Mouse (Mus musculus) heart, adult 9 months (tissue): ENCODE results near the gene Lamc2.
A peak's percentile ranks its signal among the peaks of the same experiment; 100 is the strongest.

Experiments
- DNase-seq, 2 experiments: peaks; one replicate each; pipeline ENCODE4 v3.0.0; 2022; ENCODE audit warnings: low spot score in 2 of 2

The Lamc2 gene

GRCm38 (mm10) chr1:153127622-153128021, 58.6 kb downstream of the Lamc2 start:
- no peak for DNase-seq

- peak; percentile 90 to 93 for DNase-seq
Observed at GRCm38 (mm10) chr1:153126491-153127381, 59.5 kb downstream of the Lamc2 start.

DNA sequence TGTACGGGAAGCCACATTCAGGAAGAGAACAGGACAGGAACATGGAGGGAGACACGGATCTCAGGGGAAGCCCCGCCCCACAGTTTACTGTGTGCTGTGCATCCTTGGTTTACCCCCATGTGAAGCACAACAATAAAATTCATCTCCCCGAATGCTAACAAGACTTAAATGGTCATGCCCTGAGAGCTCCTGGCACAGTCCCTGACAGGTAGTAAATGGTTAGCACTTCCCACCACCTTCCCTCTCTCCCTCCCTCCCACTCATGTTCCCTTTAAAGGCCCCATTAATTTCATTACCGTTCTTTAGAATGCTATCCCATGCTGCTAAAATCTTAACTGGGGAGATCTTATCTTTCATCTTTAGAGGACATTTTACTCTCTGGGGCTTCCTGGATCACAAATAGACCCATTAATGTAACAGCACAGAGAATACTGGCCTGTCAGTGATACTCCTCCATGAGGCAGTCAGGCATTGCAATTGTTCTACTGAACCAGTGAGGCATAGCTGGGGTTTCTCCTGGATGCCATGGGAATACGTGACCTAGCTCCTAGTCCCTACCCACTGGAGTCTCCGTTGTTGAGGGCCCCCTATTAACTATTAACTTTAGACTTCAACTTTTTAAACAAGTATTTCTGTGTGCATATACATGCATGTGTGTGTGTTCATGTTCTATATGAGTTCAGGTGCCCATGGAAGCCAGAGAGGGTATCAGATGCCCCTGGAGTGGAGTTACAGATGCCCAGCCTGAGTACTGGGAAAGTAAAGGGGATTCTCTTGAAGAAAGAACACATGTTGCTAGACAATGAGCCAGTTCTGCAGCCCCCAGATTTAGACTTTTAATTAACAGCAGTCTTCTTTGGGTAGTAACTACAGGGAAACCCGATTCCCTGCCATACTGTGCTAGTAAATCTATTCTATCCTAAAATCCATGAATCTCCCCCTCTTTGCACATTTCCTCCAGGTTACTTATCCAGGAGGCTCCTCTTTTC, 60.7 kb downstream of the Lamc2 start:
- DNase-seq: no peak

- DNase-seq: peak in 1 of 2 experiments; percentile 46
Observed at GRCm38 (mm10) chr1:153124502-153124901, 61.7 kb downstream of the Lamc2 start.

DNA sequence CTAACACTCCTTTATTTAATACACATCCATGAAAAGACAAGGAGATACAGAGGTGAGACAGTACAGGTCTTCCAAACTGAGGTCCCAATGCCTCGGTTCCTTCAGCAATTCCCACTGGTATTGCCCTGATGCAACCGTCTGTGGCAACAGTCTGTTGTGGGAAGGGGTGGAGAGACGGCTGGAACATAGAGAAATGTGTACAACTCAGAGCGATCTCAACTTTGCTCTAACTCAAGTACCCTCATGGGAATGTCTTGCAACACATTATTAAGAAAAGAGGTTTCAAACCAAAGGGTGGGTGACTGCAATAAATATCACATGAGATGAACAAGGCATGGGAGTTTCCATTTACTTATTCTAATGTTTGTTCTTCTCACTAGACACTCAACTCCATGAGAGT, 63.5 kb downstream of the Lamc2 start:
- DNase-seq: peak; percentile 54 to 56

DNA sequence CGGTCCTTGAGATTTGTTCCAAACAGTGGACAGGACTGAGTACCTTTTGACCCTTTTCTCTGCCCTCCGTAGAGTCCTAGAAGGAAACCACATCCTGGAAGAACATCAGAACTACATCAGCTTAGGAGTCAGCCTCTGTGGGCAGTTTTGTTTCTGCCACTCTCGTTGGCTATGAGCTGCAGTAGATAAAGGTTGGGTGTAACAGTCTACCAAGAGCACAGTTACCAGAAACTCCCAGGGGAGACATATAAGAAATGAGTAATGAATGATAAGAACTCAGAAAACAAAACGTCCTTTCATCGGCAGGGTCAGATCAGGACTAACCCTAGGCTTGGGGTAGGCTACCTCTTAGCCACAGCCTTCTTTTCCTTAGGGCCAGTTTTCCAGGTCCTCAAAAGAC, 64.9 kb downstream of the Lamc2 start:
- DNase-seq: peak in 1 of 2 experiments; percentile 39

- no peak for DNase-seq
Observed at GRCm38 (mm10) chr1:153120544-153120943, 65.7 kb downstream of the Lamc2 start.

- DNase-seq: no peak
Observed at GRCm38 (mm10) chr1:153115315-153115714, 70.9 kb downstream of the Lamc2 start.

DNA sequence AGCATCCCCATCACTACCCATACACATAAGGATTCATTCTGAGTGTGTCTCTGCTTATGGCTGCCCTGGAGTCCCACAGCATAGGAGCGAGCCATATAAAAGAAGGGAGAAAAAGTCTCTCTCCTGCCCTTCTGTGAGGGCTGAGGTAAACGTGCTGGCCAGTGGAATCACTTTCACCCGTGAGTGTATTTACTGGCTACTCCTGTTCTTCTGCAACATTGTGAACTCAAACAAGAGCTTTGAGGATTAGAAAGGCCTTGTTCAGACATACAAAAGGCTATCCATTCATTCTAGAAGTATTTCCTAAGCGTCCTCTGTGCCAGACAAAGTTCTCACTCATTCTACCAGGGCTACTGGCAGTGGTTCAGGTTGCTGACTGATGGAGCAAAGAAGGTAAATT, 74.7 kb downstream of the Lamc2 start:
- DNase-seq: no peak

DNA sequence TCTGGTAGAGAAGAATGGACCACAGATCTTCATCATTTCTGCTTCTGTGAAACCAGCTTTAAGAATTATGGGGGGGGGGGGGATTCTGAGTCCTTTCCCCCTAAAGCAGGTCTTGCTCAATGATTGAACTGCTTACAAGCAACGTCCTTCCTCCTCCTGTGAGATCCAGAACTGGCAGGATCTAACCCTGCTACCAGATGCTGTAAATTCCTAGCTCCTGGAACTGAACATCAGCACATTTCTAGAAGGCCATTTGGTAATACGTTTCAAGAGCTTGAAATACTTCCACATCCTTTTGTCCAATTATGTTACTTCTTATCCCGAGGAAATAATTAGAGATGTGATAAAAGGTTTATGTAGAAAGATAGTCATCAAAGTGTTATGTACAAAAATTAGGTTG, 76.4 kb downstream of the Lamc2 start:
- DNase-seq: no peak

- no peak for DNase-seq
Observed at GRCm38 (mm10) chr1:153109346-153109745, 76.9 kb downstream of the Lamc2 start.

DNA sequence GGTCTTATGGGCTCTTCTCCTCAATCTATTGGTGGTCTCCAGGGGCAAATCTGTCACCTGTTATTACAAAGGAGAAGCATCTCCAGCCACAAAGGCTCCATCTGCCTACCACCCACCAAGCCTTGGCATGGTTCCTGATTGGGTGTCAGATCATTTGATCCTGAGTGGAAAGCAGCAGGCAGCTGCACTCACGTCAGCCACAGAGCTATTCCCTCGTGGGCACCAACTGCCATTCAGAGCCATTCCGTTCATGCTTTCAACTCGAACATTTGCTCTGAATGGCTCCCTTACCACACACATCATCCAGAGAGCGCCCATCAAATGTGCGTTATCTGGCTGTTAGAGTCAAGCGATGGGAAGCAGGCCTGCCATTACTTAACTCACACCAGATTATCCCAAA, 78.4 kb downstream of the Lamc2 start:
- DNase-seq: no peak

DNA sequence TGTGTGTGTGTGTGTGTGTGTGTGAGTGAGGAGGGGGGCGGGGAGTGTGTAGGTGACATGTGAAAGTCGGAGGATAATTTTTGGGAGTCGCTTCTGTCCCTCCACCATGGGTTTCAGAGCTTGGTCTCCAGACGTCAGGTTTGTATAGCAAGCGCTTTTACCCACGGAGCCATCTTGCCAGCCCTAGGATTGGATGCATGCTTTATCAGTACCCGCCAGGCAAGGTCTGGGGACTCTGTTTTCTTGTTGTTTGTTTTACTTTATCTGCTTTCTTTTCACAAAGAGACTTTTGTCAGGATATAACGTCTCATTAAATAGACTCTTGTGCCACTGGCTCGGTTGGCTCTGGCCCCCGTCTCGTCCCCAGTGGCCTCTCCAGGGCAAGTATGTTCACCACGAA, 81.4 kb downstream of the Lamc2 start:
- DNase-seq: no peak

DNA sequence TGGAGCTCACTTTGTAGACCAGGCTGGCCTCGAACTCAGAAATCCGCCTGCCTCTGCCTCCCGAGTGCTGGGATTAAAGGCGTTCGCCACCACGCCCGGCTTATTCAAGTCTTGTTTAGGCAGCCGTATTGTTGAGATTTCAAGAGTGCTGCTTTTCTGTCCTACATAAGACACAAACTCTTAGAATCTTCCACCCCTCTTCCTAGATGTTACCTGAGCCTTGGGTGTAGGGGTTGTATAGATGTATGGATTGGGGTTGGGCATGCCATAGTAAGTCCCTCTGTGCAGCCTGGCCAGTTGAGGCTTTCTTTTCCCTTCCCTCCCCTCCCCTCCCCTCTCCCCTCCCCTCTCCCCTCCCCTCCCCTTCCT, 83.1 kb downstream of the Lamc2 start:
- DNase-seq: no peak

DNA sequence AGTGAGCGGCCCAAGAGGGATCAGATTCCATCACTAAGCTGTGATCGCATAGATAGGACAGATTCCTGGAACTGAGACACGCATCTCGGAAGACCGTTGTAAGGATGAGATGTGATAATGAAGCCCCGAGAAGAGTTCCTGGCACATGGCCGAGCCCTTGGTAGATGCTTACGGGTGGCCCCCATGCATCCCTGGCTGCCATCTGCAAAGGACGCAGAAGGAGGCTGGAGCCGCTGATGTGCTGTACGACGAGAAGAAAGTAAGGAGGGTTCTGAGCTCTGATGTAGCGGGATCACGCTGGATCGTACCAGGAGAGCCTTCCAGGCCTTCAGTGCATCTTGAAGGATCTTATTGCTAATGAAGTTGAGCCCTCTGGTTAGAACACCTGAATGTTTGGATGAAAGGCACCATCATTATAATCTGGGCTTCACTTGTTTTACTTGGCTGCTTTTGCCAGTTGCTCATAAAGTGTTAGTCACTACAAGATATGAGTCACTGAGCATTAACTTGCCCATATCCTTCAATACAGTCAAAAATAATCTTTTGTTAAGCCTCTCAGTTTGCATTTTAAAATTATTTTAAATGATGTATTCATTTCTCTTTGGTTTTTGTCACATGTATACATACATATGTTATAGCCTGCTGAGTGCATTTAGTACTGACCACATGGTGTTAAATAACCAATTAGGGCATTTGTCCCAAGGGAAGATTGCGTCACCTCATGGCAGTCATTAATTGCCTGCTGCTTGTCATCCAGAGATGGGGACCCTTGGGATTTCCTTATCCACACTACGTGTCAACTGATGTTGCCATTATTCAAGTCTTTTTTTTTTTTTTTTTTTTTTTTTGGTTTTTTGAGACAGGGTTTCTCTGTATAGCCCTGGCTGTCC, 83.7 kb downstream of the Lamc2 start:
- DNase-seq: peak in 1 of 2 experiments; percentile 69

DNA sequence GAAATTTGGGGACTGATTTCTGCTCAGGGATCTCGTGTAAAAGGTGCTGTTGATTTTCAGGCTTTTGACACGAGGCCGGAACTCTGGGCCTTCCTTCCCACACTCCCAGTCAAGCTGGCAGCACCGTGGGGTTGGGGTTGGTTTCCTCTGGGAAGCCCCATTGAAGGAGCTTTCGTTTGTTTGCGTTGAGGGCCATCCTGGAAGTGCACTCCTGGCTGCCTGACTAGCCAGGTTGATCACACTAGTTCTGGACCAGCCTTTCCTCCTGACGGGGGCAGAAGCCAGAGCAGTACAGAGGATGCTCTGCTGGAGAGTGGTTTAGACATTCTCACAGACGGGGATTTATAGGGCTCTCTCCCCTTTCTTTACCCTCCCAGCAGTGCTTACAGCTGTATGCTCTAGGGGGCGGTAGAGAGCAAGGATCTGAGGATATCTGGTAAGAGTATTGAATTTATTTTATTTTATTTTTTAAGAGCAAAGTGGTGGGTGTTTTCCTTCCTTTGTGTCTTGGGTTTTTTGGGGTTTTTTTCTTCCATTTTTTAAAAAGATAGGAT, 84.8 kb downstream of the Lamc2 start:
- peak; percentile 36 to 52 for DNase-seq

GRCm38 (mm10) chr1:153100912-153101311, 85.3 kb downstream of the Lamc2 start:
- peak; percentile 36 to 43 for DNase-seq

- no peak for DNase-seq
Observed at GRCm38 (mm10) chr1:153098586-153098985, 87.7 kb downstream of the Lamc2 start.

GRCm38 (mm10) chr1:153097017-153097675, 89.1 kb downstream of the Lamc2 start:
- DNase-seq: no peak
